Mouse (Mus musculus) thymus, postnatal 4 days (tissue): Measurements from ENCODE around the gene Ggct.

Experiments used
- DNase-seq: peaks from one replicate; pipeline ENCODE4 v3.0.0; 2021

The Ggct gene

GRCm38 (mm10) chr6:54946241-54946953 lies 46.4 kb downstream of the Ggct start:
- no peak for DNase-seq

DNA sequence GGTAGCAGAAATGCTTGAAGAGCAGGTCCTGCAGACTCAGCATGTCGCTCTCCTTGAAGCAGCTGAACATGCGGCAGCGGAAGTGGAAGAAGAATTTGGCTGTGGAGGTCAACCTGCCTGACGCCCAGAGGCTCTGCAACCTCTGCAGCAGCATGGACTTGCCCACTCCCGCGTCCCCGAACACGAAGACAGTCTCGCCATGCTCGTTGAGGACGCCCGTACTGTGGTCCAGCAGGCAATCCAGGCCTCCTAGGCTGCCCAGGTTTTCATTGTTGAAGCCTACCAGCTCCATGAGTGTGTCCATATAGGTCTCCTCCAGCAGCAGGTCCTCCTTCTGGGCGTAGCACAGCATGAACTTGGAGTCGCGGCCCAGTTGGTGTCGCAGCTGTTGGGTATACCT lies 48.2 kb downstream of the Ggct start:
- DNase-seq: no peak

DNA sequence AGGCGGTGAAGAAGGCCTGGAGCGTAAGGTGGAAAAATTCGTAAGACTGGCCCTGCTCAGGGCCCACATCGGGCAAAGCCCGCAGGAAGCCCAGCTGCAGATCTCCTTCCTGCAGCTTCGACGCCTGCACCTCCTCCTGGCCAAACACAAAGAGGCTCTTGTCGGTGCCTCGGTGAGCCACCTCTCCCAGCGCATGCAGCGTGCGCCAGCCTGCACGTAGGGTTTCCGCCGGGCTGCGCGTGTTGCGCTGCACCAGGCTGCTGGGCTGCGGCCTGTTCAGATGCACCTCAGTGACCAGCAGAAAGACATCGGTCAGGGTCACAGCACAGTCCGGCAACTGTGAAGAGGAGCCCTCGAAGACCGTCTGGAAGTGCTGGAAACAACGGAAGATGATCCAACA lies 49.0 kb downstream of the Ggct start:
- no peak for DNase-seq

DNA sequence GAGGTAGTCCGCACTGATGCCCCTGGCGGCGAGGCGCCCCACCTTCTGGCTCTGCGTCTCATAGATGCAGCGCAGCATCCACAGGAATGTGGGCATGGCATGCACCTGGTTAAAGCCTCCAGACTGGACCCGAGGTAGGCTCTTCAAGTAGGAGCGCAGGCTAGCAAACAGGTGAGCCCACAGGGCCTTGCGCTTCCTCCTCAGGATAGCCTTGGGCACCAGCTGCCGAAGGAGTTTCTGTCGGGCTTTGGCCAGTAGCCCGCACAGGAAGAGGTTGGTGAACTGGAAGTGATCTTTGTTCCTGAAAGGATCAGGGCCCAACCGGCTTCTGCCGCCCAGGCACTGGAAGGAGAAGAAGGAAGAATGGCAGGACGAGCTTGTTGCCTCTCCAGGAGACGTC lies 49.5 kb downstream of the Ggct start:
- DNase-seq: no peak

- no peak for DNase-seq
Measured at GRCm38 (mm10) chr6:54941149-54941548, 51.6 kb downstream of the Ggct start.

GRCm38 (mm10) chr6:54940126-54940525 lies 52.6 kb downstream of the Ggct start:
- DNase-seq: no peak

DNA sequence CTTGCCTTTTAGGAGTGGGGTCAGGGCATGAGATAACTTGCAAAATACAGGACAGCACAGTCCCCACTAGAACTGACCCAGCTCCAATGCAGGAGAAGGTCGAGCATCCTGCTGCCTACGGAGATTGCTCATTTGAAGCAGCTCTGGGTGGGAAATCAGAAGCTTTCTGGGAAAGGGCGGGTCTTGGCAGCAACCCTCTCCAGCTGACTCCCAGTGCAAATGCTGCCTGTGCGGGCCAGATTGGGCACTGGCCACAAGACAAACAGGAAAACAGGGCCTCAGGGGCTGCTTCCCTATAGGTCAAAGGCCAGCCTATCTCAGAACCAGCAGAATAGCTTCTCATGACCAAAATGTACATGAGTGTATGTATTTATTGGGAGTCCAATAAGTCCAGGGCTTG lies 53.1 kb downstream of the Ggct start:
- DNase-seq: no peak

- DNase-seq: no peak
Measured at GRCm38 (mm10) chr6:54936496-54936895, 56.3 kb downstream of the Ggct start.

DNA sequence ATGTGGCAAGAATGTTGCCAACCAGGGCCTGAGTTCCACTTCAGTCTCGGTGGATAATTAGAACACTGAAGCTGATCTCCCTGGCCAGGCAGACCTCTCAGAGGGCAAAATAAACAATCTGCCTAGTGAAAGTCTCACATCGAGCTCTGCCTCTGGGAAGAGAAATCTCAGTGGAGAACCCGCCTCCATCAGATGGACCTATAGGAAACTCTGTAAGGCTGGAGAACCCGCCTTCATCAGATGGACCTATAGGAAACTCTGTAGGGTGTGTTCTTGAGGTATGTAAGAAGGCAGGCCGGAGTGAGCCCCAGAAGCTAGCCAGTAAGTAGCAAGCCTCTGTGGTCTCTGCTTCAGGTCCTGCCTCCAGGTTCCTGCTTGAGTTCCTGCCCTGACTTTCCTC lies 57.8 kb downstream of the Ggct start:
- no peak for DNase-seq

DNA sequence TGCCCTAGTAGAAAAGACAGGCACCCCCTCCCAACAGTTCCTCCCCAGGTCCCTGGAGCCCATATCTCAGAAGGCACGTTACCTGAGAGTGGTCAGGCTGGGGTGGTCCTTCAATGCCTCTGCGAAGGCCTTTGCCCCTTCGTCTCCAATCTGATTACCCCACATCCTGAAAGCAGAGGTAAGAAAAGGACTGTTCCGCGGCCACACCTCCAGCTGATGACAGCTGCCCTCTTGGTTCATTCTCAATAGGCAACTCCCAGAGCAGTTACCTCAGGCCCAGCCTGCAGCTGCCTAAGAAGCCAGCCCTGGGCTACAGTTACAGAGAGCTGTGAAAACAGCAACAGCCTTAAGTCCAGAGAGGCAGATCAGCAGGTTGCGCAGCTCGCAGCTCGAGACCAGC lies 58.4 kb downstream of the Ggct start:
- no peak for DNase-seq

DNA sequence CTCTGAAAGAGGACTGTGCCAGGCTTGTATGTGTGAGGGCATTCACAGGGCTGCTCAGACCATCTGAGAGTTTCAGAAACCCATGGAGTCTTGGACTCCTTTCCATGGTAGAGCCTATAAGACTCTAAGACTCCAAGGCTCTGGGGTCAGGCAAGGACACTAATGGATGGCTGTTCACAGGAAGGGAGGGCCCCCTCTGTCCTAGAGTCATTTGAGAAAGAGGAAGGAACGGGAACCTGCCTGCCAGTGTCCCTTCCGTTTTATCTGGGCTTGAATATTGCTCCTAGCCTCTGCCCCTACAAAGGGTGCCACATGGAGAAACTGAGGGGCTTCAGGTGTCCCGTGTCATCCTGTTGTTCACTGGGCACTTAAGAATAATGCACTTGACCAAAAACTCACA lies 58.9 kb downstream of the Ggct start:
- no peak for DNase-seq

- DNase-seq: no peak
Measured at GRCm38 (mm10) chr6:54933216-54933615, 59.5 kb downstream of the Ggct start.
